Mouse (Mus musculus): ENCODE data around the gene Cfap61. TPM values are rescaled to one million over a fixed set of nuclear protein-coding genes. Genes with fewer than 3 reads are reported as not detected.
A peak's percentile ranks its signal among the peaks of the same experiment; 100 is the strongest.

Gene Cfap61
- polyA plus RNA-seq, 1 experiment from 2014 or later, result 1.9 TPM

- H3K27me3 ChIP-seq, result no peaks in the 10 kb centered on the region
- no peaks in the 10 kb centered on the region for H3K36me3 ChIP-seq
- 88% methylated on average over 2 of the region's 2 CpGs for WGBS
- peaks cover 2% of the 10 kb centered on the region; the same call in 1 of the 2 replicates for H3K4me1 ChIP-seq
- no peak for ATAC-seq (ENCODE audit: low FRiP score, low read depth)
- H3K4me2 ChIP-seq (replicated peaks), result no peak overlapping the region
- no peak overlapping the region for H3K4me3 ChIP-seq
- no peak overlapping the region for H3K9ac ChIP-seq (replicated peaks)
- no peaks in the 10 kb centered on the region for H3K9me3 ChIP-seq
- no peak overlapping the region for H3K27ac ChIP-seq (replicated peaks)
These were observed 53.2 kb downstream of the Cfap61 start for GRCm38 (mm10) chr2:145987757-145988156.

- no peaks in the 10 kb centered on the region for H3K27me3 ChIP-seq
- 70% methylated on average over 2 of the region's 2 CpGs for WGBS
- no peak overlapping the region for H3K9ac ChIP-seq (replicated peaks)
- ATAC-seq (ENCODE audit: low FRiP score, low read depth), result no peak
- H3K9me3 ChIP-seq, result no peaks in the 10 kb centered on the region
- no peak overlapping the region for H3K27ac ChIP-seq (replicated peaks)
- H3K4me2 ChIP-seq (replicated peaks), result no peak overlapping the region
- H3K36me3 ChIP-seq, result no peaks in the 10 kb centered on the region
- no peak overlapping the region for H3K4me3 ChIP-seq
- H3K4me1 ChIP-seq, result no peaks in the 10 kb centered on the region
These were observed 55.9 kb downstream of the Cfap61 start for GRCm38 (mm10) chr2:145990446-145990845.

DNA sequence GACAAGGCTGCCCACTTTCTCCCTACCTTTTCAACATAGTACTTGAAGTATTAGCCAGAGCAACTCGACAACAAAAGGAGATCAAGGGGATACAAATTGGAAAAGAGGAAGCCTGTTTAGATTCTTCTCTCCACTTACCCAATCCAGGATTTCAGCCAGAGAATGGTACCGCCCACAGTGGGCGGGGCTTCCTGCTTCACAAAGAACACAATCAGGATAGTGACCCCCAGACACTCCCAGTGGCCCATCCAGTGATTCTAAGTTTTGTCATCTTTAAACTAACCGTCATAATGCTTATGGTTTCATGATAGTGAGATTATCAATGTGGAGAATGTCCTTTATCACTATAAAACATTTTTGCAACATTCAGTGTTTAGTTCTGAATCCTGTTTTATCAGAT is 61.9 kb downstream of the Cfap61 start:
- H3K4me2 ChIP-seq (replicated peaks), result no peak overlapping the region
- no peak overlapping the region for H3K4me3 ChIP-seq
- no peaks in the 10 kb centered on the region for H3K27me3 ChIP-seq
- H3K27ac ChIP-seq (replicated peaks), result no peak overlapping the region
- no peaks in the 10 kb centered on the region for H3K9me3 ChIP-seq
- 67% methylated on average over 4 of the region's 4 CpGs for WGBS
- H3K9ac ChIP-seq (replicated peaks), result no peak overlapping the region
- no peaks in the 10 kb centered on the region for H3K36me3 ChIP-seq
- no peak for ATAC-seq (ENCODE audit: low FRiP score, low read depth)
- H3K4me1 ChIP-seq, result no peaks in the 10 kb centered on the region

- H3K27ac ChIP-seq (replicated peaks), result no peak overlapping the region
- H3K9me3 ChIP-seq, result no peaks in the 10 kb centered on the region
- 88% methylated on average over 5 of the region's 5 CpGs for WGBS
- no peak overlapping the region for H3K4me3 ChIP-seq
- no peaks in the 10 kb centered on the region for H3K4me1 ChIP-seq
- no peak overlapping the region for H3K9ac ChIP-seq (replicated peaks)
- ATAC-seq (ENCODE audit: low FRiP score, low read depth), result no peak
- H3K36me3 ChIP-seq, result no peaks in the 10 kb centered on the region
- H3K4me2 ChIP-seq (replicated peaks), result no peak overlapping the region
- no peaks in the 10 kb centered on the region for H3K27me3 ChIP-seq
These were observed 63.5 kb downstream of the Cfap61 start for GRCm38 (mm10) chr2:145997956-145998525.

DNA sequence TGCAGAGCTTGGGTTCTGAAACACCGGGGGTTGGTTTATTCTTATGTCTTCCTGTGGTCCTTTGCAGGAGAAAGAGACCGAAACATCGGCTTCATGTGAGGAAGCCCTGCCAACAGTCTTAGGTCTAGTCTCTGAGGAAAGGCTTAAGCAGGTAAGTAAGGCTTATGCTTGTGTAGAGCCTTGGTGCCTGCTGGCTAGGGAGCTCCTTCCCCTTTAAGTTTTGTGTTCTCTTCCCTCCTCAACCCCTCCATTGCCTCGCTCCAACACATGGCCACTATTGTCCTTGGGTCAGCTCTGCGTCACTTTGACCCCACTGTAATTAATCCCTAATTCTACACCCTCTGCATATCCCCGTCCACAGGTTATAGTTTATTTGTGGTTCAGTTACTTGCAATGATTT is 74.2 kb downstream of the Cfap61 start:
- Histone ChIP-seq H3K4me2 (replicated peaks) (no peak overlapping the region), H3K4me3 (no peak overlapping the region), H3K9ac (replicated peaks) (no peak overlapping the region), H3K36me3 (no peaks in the 10 kb centered on the region), H3K4me1 (0 out of 2 replicates have a peak, but pooled peaks cover 3% of the 10 kb centered on the region), H3K27me3 (no peaks in the 10 kb centered on the region), H3K9me3 (no peaks in the 10 kb centered on the region), H3K27ac (replicated peaks) (no peak overlapping the region)
- no peak for ATAC-seq (ENCODE audit: low FRiP score, low read depth)
- WGBS, result 75% methylated on average over 6 of the region's 6 CpGs

- no peaks in the 10 kb centered on the region for H3K36me3 ChIP-seq
- WGBS, result 75% methylated on average over 2 of the region's 2 CpGs
- ATAC-seq (ENCODE audit: low FRiP score, low read depth), result no peak
- H3K27me3 ChIP-seq, result no peaks in the 10 kb centered on the region
- peaks cover 3% of the 10 kb centered on the region; the same call in 1 of the 2 replicates for H3K4me1 ChIP-seq
- H3K9me3 ChIP-seq, result no peaks in the 10 kb centered on the region
- no peak overlapping the region for H3K4me3 ChIP-seq
- H3K27ac ChIP-seq (replicated peaks), result no peak overlapping the region
- H3K4me2 ChIP-seq (replicated peaks), result no peak overlapping the region
- no peak overlapping the region for H3K9ac ChIP-seq (replicated peaks)
These were observed 75.2 kb downstream of the Cfap61 start for GRCm38 (mm10) chr2:146009596-146010349.

DNA sequence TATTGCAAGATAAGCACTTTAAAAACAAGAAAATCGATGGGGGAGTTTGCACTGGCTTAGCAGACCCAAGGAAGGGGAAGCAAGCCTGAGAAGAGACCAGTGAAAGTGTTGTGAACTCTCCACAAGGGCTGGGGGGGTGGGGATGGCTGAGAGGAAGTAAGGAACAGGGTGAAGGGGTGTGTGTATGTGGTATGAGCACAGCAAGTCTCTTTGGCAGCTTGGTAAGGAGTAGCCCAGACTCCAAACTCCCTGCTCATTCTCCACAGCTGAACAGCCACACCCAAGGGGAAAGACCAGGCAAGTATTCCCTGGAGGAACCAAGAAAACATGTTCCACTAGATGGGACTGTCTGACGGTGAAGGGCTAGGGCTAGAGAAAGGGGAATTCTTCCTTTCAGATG is 76.2 kb downstream of the Cfap61 start:
- Histone ChIP-seq H3K27ac (replicated peaks) (no peak overlapping the region), H3K27me3 (no peaks in the 10 kb centered on the region), H3K36me3 (no peaks in the 10 kb centered on the region), H3K9ac (replicated peaks) (no peak overlapping the region), H3K4me1 (peaks cover 11% of the 10 kb centered on the region), H3K4me3 (no peak overlapping the region), H3K9me3 (no peaks in the 10 kb centered on the region), H3K4me2 (replicated peaks) (no peak overlapping the region)
- no peak for ATAC-seq (ENCODE audit: low FRiP score, low read depth)
- WGBS, result 61% methylated on average over 2 of the region's 2 CpGs

GRCm38 (mm10) chr2:146015341-146016186 is 81.0 kb downstream of the Cfap61 start:
- Histone ChIP-seq H3K9ac (replicated peaks) (no peak overlapping the region), H3K4me2 (replicated peaks) (0 out of 2 replicates have a peak overlapping the region, but pooled peaks have one; percentile 1), H3K27ac (replicated peaks) (peak overlapping the region; percentile 52), H3K4me1 (peaks cover 19% of the 10 kb centered on the region), H3K27me3 (no peaks in the 10 kb centered on the region), H3K4me3 (no peak overlapping the region), H3K9me3 (no peaks in the 10 kb centered on the region), H3K36me3 (no peaks in the 10 kb centered on the region)
- WGBS, result 36% methylated on average over 8 of the region's 8 CpGs
- ATAC-seq (ENCODE audit: low FRiP score, low read depth), result peak; percentile 87; the same call in 1 of the 2 replicates

DNA sequence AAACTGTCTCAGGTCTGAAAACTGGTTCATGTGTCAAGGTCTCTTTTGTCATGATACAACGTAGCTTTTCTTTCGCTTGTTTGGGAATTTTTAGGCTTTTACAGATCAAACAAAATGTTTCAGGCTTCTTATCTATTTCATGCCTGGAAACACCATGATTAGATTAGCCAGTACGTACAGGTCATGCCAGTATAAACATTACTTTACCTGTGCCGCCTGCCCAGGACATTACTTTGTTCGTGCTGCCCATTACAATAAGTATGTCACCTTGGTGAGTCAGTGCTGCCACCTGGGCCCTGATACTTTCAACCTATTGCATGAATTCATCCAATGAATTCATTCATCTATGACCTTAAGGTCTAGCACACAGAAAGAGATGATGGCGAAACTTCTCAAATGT is 88.3 kb downstream of the Cfap61 start:
- Histone ChIP-seq H3K9ac (replicated peaks) (no peak overlapping the region), H3K36me3 (no peaks in the 10 kb centered on the region)

DNA sequence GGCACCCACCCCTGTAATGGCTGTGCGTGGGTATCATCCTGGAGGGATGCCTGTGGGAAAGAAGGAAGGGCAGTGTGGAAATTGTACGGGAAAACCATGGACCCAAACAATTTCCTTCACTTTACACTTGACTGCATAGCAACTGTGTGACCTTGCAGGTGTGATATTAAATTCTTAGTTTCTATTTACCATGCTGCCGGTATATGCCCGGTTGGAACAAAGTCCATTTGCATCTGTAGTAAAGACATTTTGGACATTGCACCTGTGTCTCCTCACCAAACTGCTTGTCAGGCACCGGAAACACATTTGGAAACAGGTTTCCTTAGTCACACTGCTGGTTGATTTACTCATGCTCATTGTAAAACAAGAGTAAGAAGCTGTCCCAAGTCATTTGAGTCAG is 109.1 kb downstream of the Cfap61 start:
- WGBS, result 93% methylated on average over 5 of the region's 5 CpGs
- no peak overlapping the region for H3K4me3 ChIP-seq
- ATAC-seq (ENCODE audit: low FRiP score, low read depth), result no peak
- peaks cover 17% of the 10 kb centered on the region for H3K4me1 ChIP-seq
- H3K27me3 ChIP-seq, result peaks cover 6% of the 10 kb centered on the region
- no peak overlapping the region for H3K27ac ChIP-seq (replicated peaks)
- no peak overlapping the region for H3K9ac ChIP-seq (replicated peaks)
- no peaks in the 10 kb centered on the region for H3K9me3 ChIP-seq
- H3K4me2 ChIP-seq (replicated peaks), result no peak overlapping the region
- no peaks in the 10 kb centered on the region for H3K36me3 ChIP-seq

More for the DNA sequence above, 88.3 kb downstream of the Cfap61 start:
- WGBS, result 94% methylated on average over 6 of the region's 6 CpGs
- Histone ChIP-seq H3K4me1 (no peaks in the 10 kb centered on the region), H3K27me3 (no peaks in the 10 kb centered on the region), H3K4me2 (replicated peaks) (no peak overlapping the region), H3K9me3 (no peaks in the 10 kb centered on the region), H3K27ac (replicated peaks) (no peak overlapping the region), H3K4me3 (no peak overlapping the region)
- no peak for ATAC-seq (ENCODE audit: low FRiP score, low read depth)

DNA sequence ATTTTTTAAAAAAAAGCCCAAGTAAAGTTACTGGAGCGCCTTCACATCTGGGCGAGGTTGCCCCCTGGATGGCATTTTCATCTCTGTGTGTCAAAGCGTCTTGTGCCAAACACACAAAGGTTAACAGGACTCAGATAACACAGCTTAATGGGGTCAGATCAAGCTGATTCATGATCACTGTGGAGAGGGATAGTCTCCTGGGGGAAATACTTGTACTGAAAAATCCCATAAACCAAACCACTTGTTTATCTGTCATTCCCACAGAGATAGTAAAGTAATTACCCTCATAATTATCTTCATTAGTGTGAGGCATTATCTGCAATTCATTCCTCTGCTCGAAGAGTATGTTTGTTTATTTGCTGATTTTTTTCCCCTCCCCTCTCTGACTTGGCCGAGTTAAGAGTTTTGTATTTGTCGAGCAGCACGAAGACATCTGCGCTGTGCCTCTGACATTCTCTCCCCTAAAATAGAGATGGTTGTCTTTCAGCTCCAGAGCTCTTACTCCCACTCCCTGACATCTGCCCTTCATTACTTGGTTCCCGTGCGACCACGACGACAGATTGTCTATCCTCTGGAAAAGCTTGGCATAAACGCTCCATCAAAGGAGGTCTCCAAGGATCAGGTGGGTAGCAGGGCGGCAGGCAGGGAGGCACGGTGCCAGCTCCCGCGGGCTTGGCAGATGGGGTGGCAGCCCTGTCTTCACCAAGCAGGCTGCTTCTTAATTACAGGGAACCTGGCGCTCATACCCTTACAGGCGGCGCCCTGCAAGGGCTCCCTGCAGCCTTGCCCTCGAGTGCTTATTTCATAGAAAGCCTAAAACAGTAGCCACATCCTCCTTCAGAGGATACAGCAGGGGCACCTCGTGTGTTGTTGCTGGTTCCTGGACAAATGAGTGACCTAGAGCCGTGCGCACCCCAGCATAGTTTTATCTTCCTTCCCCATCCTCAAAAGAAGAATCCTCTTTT is 110.6 kb downstream of the Cfap61 start:
- H3K4me1 ChIP-seq, result peaks cover 22% of the 10 kb centered on the region
- H3K9me3 ChIP-seq, result no peaks in the 10 kb centered on the region
- peak; percentile 52; the same call in 1 of the 2 replicates for ATAC-seq (ENCODE audit: low FRiP score, low read depth)
- no peak overlapping the region for H3K27ac ChIP-seq (replicated peaks)
- H3K9ac ChIP-seq (replicated peaks), result no peak overlapping the region
- no peak overlapping the region for H3K4me3 ChIP-seq
- no peaks in the 10 kb centered on the region for H3K36me3 ChIP-seq
- H3K27me3 ChIP-seq, result peaks cover 6% of the 10 kb centered on the region
- no peak overlapping the region for H3K4me2 ChIP-seq (replicated peaks)
- WGBS, result 61% methylated on average over 24 of the region's 24 CpGs
